Mouse (Mus musculus) embryonic fibroblast, embryonic 13.5 days (primary cell): Measurements from ENCODE around the gene Fam171a2. TPM values are rescaled to one million over a fixed set of nuclear protein-coding genes. Genes with fewer than 3 reads are reported as not detected.
A peak's percentile ranks its signal among the peaks of the same experiment; 100 is the strongest.

Experiments used
- H3K27ac ChIP-seq: 2 replicates; pipeline ENCODE4 v1.5.1; 2012; ENCODE audit warnings: low read length, control low read depth, inconsistent platforms; ENCODE audit not compliant: insufficient read depth
- H3K4me1 ChIP-seq: 2 replicates; pipeline ENCODE4 v1.6.1; 2011; ENCODE audit warnings: low read length; ENCODE audit not compliant: control insufficient read depth, insufficient read depth
- H3K4me3 ChIP-seq: 2 replicates; pipeline ENCODE4 v1.5.1; 2011; ENCODE audit warnings: mild to moderate bottlenecking, control low read depth, low read length; ENCODE audit not compliant: insufficient read depth
- CTCF ChIP-seq: IDR thresholded peaks from 2 replicates; pipeline ENCODE4 v1.5.1; 2011; ENCODE audit warnings: mild to moderate bottlenecking, control low read depth, low read length, moderate library complexity, borderline replicate concordance; ENCODE audit not compliant: insufficient read depth
- POLR2A ChIP-seq: IDR thresholded peaks from 2 replicates; pipeline ENCODE4 v1.6.1; 2011; ENCODE audit warnings: low read depth, mild to moderate bottlenecking, control low read depth, low read length, moderate library complexity
- polyA plus RNA-seq: library from polyadenylated mRNA; stranded (reverse); fragments of >200 nt; gene quantifications from 2 replicates; pipeline ENCODE4 v1.2.4, GENCODE M21; 2011; ENCODE audit warnings: low read depth; ENCODE audit not compliant: missing spikeins, insufficient read length

The Fam171a2 gene
- polyA plus RNA-seq, 1 experiment, result 17.9 TPM

DNA sequence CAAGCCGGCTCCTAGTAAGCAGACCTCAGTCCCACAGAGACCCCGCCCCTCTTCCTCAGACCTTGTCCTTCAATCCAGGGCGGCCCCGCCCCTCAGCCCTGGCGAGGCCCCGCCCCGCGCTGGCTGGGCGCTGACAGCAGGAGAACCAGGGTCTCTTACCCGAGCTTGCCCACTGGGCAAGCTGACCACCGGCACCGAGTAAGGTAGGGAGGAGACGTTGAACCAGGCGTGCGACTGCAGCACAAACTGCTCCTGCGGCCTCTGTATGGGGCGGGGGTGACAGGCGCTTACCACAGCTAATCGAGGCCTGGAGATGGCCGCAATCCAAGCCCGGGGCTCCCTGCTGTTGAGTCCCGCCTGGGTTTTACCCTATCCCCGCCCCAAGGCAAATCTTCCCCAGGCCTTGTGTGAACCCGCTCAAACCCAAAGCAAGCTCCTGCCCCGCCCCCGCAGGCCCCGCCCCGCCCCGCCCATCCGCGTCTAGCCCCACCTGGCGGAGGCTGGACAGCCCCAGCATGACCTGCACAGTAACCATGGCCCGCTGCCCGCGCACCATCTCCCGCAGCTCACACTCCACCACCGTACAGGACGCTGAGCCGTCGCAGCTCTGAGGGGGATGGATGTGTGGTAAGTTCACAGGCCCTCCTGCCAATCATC, 8.4 kb upstream of the Fam171a2 start:
- Histone ChIP-seq H3K27ac (peak overlapping the region; percentile 9; the same call in 1 of the 2 replicates), H3K4me3 (peak overlapping the region; percentile 54), H3K4me1 (no peaks in the 10 kb centered on the region)
- TF ChIP-seq POLR2A, result peak; percentile 52; the same call in 1 of the 2 replicates
- TF ChIP-seq CTCF, result peak; percentile 19; the same call in 1 of the 2 replicates

DNA sequence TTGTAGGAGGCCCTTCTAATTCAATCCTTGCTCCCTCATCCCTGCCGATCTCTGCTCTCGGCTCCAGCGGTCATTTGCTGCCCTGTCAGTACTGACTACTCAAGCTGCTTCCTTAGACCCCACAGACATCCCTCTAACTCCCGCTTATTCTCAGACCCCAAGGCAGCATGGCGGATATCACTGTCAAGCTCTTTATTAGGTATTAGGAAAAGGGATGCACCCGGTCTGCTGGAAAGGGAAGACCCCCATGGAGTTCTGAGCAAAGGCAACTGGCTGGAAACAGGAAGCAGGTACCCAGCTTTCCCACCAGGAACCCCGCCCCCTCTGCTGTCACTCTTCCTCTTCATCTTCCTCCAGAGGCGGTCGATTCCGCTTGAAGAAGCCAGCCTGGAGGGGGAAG, 5.6 kb upstream of the Fam171a2 start:
- Histone ChIP-seq H3K27ac (no peak overlapping the region), H3K4me3 (no peak overlapping the region), H3K4me1 (no peaks in the 10 kb centered on the region)
- no peak for TF ChIP-seq POLR2A
- TF ChIP-seq CTCF, result no peak

DNA sequence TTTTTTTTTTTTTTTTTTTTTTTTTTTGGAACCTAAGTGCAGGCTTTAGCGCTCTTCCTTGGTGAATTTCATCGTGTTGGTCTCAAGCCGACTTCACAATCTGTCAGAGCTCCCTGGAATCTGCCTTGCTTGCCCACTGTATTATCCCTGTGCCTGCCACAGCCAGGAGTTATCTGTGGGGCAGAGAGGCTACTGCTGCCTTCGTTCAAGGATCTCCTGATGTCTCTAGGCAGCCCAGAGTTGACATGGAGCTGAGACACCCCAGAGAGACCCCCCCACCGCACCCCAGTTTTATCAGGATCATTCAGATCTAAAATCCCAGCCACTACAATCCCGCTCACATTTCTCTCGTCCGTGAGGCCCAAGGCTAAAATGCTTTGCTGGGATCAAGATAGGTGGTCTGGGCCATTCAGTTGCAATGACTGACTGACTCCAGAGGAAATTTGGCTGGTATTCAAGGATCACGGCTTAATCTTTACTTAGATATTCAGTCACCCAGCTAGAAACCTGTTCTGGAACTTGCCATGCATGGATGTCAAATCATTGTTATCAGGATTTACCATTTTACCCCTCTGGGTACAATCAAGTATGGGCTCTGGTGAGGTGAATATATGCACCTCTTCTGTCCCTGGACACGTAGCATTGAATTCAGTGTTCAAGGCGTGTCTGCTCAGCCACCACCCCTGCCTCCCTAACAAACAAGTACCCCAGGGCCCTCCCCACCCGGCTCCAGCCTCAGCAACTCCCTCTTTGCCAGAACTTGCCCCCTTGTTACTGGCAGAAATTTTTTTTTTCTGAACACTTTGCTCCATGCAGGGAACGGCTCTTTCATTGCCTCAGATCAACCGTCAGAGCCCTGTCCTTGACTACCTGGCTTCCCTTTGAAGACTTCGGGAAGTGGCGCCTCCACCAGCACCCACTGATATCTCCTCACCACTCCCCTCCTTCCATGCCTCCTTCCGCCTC, 1.8 kb upstream of the Fam171a2 start:
- no peak overlapping the region for H3K27ac ChIP-seq
- TF ChIP-seq CTCF, result no peak
- no peak for TF ChIP-seq POLR2A
- no peaks in the 10 kb centered on the region for H3K4me1 ChIP-seq
- H3K4me3 ChIP-seq, result no peak overlapping the region

DNA sequence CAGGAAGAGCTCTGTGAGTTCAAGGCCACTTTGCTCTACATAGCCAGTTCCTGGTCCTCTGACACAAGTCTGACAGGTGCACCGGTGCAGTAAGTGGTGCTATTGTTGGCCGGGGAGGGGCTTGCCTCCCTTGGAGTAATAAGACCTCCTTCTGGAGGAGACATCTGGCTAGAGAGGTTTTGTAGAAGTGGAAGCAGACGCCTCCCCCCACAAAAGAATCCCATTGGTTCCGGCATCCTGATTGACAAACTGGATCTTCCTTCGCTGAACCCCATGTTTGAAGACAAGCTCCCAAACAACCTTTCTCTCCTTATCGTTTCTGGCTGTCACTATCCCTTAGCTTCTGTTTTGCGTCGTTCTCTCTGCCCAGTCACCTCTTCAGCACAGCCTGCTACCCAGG, 845 bp upstream of the Fam171a2 start:
- Histone ChIP-seq H3K27ac (no peak overlapping the region), H3K4me3 (no peak overlapping the region), H3K4me1 (no peaks in the 10 kb centered on the region)
- TF ChIP-seq CTCF (no peak), POLR2A (no peak)

DNA sequence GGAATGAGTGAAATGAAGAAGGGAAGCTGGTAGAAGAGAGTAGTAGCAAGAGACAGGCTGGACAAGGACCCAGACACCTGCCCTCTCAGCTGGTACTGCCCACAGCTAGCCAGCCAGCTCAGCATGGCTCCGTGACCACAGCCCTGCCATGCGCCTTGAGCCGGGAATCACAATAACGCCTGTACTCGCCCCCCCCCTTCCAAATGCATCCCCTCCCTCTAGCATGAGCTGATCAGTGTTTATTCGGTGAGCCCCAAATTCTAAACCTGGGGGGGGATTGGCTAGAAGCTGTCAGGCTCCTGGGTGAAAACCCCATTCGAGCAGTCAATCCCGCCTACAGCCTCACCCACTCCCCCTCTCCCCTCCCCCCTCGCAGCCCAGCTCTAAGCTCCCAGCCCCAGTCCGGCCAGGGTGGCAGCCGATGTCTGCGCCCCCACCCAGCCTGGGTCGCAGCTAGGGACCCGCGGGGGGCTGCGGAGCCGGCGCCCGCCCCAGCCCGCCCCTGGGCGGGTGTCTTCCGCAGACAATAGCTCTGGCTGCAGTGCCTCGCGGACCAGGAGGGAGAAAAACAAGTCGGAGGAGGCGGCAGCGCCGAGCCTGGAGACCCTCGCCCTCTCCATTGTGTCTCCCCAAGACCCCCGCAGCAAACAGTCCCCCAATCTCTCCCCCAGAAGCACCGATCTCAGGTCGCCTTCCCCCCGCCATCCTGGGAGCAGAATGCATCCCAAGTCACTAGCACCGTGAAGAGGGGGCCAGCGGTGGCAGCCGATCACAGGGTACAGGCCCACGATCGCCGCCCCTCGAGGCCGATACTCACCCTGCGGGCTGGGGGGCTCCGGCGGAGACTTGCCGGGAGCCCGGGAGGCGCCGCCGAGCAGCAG, 661 bp downstream of the Fam171a2 start:
- TF ChIP-seq CTCF, result no peak
- Histone ChIP-seq H3K4me1 (no peaks in the 10 kb centered on the region), H3K4me3 (peak overlapping the region; percentile 88), H3K27ac (peak overlapping the region; percentile 27; the same call in 1 of the 2 replicates)

DNA sequence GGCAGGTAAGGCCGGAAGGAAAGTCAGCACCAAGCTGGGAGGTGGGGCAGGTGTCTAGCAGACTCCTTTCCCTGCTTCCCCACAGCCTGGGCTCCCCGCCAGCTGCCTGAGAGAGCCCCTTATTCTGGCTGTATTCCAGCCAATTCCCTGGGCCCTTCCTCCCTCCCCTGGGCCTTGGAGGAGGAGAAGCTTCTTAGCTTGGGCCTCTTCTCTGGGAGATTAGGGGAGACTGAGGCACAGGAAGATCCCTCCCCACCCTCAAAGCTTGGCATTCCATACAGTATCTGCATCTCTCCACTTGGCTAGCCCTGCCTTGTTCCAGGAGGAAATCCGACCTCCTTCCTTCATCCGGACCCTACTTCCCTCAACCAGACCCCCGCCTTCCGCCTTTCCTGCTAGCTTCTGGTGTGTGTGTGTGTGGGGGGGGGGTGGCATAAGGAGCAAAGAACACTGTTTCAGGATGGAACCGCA, 1.6 kb downstream of the Fam171a2 start:
- no peak overlapping the region for H3K27ac ChIP-seq
- TF ChIP-seq CTCF, result no peak
- TF ChIP-seq POLR2A, result no peak
- H3K4me3 ChIP-seq, result peak overlapping the region; percentile 88; the same call in 1 of the 2 replicates
- H3K4me1 ChIP-seq, result no peaks in the 10 kb centered on the region

DNA sequence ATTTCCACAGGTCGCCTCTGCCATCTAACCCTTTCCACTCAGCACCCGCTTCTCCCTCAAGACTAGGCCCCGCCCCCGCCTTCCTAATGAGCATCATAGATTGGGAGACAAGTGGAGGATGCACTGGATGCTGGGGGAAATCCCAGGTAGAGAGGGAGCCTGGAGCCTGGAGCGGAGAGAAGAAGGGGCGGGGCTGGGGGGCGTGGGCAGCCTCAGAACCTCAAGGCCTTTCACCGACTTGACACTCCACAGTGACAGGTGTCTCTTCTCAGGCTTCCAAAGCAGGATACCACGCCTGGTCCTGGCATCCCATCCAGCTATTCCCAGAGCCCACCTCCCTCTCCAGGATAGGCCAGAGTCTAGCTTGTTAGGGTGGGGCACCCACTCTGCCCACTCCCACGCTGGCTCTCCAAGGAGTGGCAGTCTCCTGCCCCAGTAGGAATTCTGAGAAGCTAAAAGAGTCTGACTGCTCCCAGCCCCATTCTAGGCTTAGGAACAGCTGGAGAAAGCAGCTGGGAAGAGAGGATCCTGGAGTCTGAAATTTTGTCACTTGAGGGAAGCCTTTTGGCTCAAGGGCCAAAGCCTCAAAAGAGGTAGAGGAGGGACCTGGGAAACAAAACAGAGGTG, 2.1 kb downstream of the Fam171a2 start:
- Histone ChIP-seq H3K4me3 (no peak overlapping the region), H3K4me1 (no peaks in the 10 kb centered on the region), H3K27ac (no peak overlapping the region)
- TF ChIP-seq POLR2A, result no peak
- TF ChIP-seq CTCF, result no peak

DNA sequence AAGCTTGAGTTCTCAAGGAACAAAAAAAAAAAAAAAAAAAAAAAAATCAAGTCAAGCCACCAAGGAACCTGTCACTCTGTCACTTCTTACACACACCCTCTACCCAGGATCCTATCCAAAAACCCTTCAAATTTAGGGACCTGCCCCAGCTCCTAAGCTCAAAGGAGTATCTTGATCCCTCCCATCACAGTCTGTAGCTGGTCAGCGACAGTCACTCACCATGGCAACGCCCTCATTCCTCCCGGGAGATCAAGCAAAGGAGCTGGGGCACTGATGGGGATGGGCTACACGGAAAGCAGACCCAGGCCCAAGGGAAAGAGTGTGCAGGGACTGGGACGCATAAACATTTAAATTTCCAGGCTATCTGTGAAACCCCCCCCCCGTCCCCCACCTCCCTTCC, 2.7 kb downstream of the Fam171a2 start:
- H3K4me3 ChIP-seq, result no peak overlapping the region
- H3K27ac ChIP-seq, result no peak overlapping the region
- TF ChIP-seq CTCF, result no peak
- TF ChIP-seq POLR2A, result no peak

DNA sequence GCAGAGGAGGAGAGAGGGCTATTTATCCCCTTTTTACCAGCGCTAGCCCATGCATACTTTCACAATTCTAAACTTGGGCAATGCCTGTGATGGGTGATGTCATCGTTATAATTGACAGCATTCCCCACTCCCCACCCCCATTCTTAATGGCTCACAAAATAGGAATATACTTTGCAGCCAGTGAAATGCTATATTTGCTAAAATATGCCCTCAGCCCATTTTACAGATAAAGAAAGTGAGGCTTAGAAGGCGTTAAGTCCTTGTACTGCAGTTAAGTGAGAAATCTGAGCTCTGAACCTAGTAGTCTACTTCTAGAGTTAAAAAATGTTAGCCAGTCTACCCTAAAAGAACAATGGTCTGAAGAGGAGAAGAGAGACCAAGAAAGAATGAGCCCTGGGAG, 3.2 kb downstream of the Fam171a2 start:
- Histone ChIP-seq H3K27ac (no peak overlapping the region), H3K4me1 (no peaks in the 10 kb centered on the region), H3K4me3 (no peak overlapping the region)
- TF ChIP-seq CTCF (no peak), POLR2A (no peak)

More for the DNA sequence above, 2.7 kb downstream of the Fam171a2 start:
- no peaks in the 10 kb centered on the region for H3K4me1 ChIP-seq
